Mouse (Mus musculus): ENCODE measurements around the gene Kcnq2.

GRCm38 (mm10) chr2:181048252-181048945 lies 86.7 kb downstream of the Kcnq2 start:
- no peak for TF ChIP-seq RCOR1 (IDR thresholded peaks at IDR 0.05; ENCODE audit: low read depth, low read length)
- no peak for TF ChIP-seq EP300 (IDR thresholded peaks at IDR 0.05; ENCODE audit: low read depth in 1 of 2, low read length in 2 of 2)
- TF ChIP-seq CTCF (IDR thresholded peaks at IDR 0.05 in 2 of 3, conservative IDR thresholded peaks at IDR 0.05 in 1 of 3; ENCODE audit: control insufficient read depth in 1 of 3, insufficient read depth in 1 of 3, low read depth in 2 of 3, low read length in 3 of 3, poor library complexity in 1 of 3, severe bottlenecking in 1 of 3) = no peak
- TF ChIP-seq POLR2A (IDR thresholded peaks at IDR 0.05; ENCODE audit: control insufficient read depth in 1 of 2, insufficient read depth in 1 of 2, low read depth in 1 of 2, low read length in 2 of 2, poor library complexity in 1 of 2) = no peak
- TF ChIP-seq MAFK (IDR thresholded peaks at IDR 0.05; ENCODE audit: borderline replicate concordance, low read depth, low read length) = no peak
